In the genomic region with DNA sequence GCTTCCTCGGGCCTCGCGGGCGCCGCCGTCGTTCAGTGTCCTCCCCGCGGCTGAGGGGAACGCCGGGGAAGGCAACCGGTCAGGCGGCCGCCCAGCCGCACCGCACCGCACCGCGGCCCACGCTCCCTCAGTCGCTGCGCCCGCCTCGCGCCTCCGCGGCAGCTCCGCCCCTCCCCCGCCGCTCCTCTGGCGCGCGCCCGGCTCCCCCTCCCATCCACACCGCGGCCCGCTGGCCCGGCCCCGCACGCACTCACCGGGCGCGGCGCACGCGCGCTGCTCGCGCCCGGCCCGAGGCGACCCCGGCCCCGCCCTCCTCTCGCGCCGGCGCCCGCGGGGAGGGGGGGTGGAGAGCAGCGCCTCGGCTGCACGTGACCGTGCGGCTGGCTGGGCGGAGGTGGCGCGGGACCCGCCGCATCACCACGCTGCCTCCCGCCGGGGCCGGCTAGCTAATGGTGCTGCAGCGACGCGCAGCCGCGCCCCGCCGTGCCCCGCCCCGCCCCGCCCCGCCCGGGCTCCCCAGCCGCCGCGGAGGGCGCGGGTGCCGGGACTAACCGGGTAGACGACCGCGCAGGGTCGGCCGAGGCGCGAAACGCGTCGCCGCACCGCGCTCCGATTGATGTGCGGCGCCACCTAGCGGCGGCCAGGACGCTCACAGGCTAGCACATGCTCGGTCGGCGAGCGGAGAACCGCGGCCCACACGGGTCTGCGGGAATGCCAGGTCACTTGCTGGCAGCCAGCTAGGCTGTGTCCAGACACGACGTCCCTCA, we compare ENCODE assay signal across 8 mouse cellular contexts. TPM values are rescaled to one million over a fixed set of nuclear protein-coding genes. Genes with fewer than 3 reads are reported as not detected.
DNase-seq lines count a peak whose midpoint lies in the region; ATAC-seq and TF ChIP-seq lines count a peak whose summit lies in the region.

Gene Rev1 (minus strand): TSS at position 301 of the 767 bp plus-strand sequence.

- H3K4me2 ChIP-seq in forebrain, postnatal 0 days (ENCODE audit: low read depth): peak within 1 kb of the TSS; percentile 78
- peak within 1 kb of the TSS; percentile 63 for H3K4me2 ChIP-seq in lung, embryonic 14.5 days

- H3K9ac ChIP-seq in forebrain, postnatal 0 days: peak within 1 kb of the TSS; percentile 74
- H3K9ac ChIP-seq in lung, embryonic 14.5 days: peak within 1 kb of the TSS; percentile 91

- no peaks in the 10 kb centered on the region for H3K36me3 ChIP-seq in forebrain, postnatal 0 days (ENCODE audit: insufficient read depth)
- H3K36me3 ChIP-seq in lung, embryonic 14.5 days (ENCODE audit: insufficient read depth): no peaks in the 10 kb centered on the region

- no peaks in the 10 kb centered on the region for H3K27me3 ChIP-seq in cerebellum, adult 2 months (ENCODE audit: control insufficient read depth, insufficient read depth, low read length)
- H3K27me3 ChIP-seq in forebrain, postnatal 0 days (ENCODE audit: insufficient read depth, low read length): no peaks in the 10 kb centered on the region
- H3K27me3 ChIP-seq in lung, embryonic 14.5 days (ENCODE audit: insufficient read depth, low read length): no peaks in the 10 kb centered on the region

- WGBS in cerebellum, adult 2 months: under 1% methylated on average over 99 of the region's 122 CpGs
- 3% methylated on average over 47 of the region's 122 CpGs for WGBS in forebrain, postnatal 0 days
- under 1% methylated on average over 78 of the region's 122 CpGs for WGBS in lung, embryonic 14.5 days

- peak within 1 kb of the TSS; percentile 80 for H3K4me3 ChIP-seq in cerebellum, adult 2 months (replicated peaks; ENCODE audit: insufficient read depth, low read depth, low read length)
- H3K4me3 ChIP-seq in forebrain, postnatal 0 days (ENCODE audit: low read depth, low read length): peak within 1 kb of the TSS; percentile 83
- peak within 1 kb of the TSS; percentile 87 for H3K4me3 ChIP-seq in lung, embryonic 14.5 days (ENCODE audit: low read depth, low read length)

- H3K4me1 ChIP-seq in cerebellum, adult 2 months (ENCODE audit: control insufficient read depth, insufficient read depth, low read length): no peaks in the 10 kb centered on the region; the same call in 1 of the 2 replicates
- peaks cover 12% of the 10 kb centered on the region for H3K4me1 ChIP-seq in forebrain, postnatal 0 days (ENCODE audit: insufficient read depth)
- peaks cover 4% of the 10 kb centered on the region for H3K4me1 ChIP-seq in lung, embryonic 14.5 days (ENCODE audit: insufficient read depth)

- ATAC-seq in forebrain, postnatal 0 days: peak; percentile 94
- ATAC-seq in lung, embryonic 14.5 days (ENCODE audit: insufficient read depth): peak; percentile 93
- peak; percentile 80 for ATAC-seq in neutrophil, adult 5-6 weeks (ENCODE audit: extremely low read depth, insufficient number of reproducible peaks, low FRiP score, poor library complexity, severe bottlenecking)

- no peaks in the 10 kb centered on the region for H3K9me3 ChIP-seq in forebrain, postnatal 0 days (ENCODE audit: low read length)
- no peaks in the 10 kb centered on the region for H3K9me3 ChIP-seq in lung, embryonic 14.5 days (ENCODE audit: low read depth, low read length)

- peak; percentile 53 for DNase-seq in MEL-GATA-1-ER (ENCODE audit: extremely low read depth, low read depth)
- peak; percentile 96 to 98 for DNase-seq in cerebellum, adult 2 months
- peak; percentile 95 for DNase-seq in forebrain, postnatal 0 days
- peak; percentile 94 for DNase-seq in heart, postnatal 4 days
- DNase-seq in layer of hippocampus, adult 8-10 months (ENCODE audit: low spot score in 2 of 2): peak; percentile 87 to 93
- peak; percentile 94 for DNase-seq in lung, embryonic 14.5 days
- peak; percentile 94 for DNase-seq in testis, postnatal 14 days (ENCODE audit: low spot score)

- peak within 1 kb of the TSS; percentile 88 for H3K27ac ChIP-seq in cerebellum, adult 2 months (ENCODE audit: insufficient read depth, low read length)
- H3K27ac ChIP-seq in forebrain, postnatal 0 days (ENCODE audit: low read depth, low read length): peak within 1 kb of the TSS; percentile 90
- H3K27ac ChIP-seq in lung, embryonic 14.5 days (ENCODE audit: low read depth): peak within 1 kb of the TSS; percentile 86

- TF ChIP-seq CTCF in cerebellum, adult 2 months (IDR thresholded peaks at IDR 0.05; ENCODE audit: borderline replicate concordance, insufficient read depth, low read depth, low read length): peak; percentile 81
- peak; percentile 92 for TF ChIP-seq CTCF in forebrain, postnatal 0 days (IDR thresholded peaks at IDR 0.05; ENCODE audit: low read depth)
- peak; percentile 87 for TF ChIP-seq CTCF in lung, embryonic 14.5 days (IDR thresholded peaks at IDR 0.05; ENCODE audit: low read depth)

- TF ChIP-seq POLR2A in cerebellum, adult 2 months (IDR thresholded peaks at IDR 0.05; ENCODE audit: borderline replicate concordance, insufficient read depth, low read length): peak; percentile 58

RNA-seq across cellular contexts. Expression of gene Rev1, which starts in this region (rescaled TPM):
- 41.6 and 45.5 TPM in 2 replicates for polyA plus RNA-seq in cerebellum, adult 2 months (2012; rRNA removed)
- 34.3 and 41.3 TPM in 2 replicates for total RNA-seq in forebrain, postnatal 0 days (2014; rRNA removed)
- polyA plus RNA-seq in forebrain, postnatal 0 days (2015; fragmentation: Nextera tagmentation; extraction: Ambion mirVana): 18.2 and 25.0 TPM in 2 replicates
- 10 to 100 TPM; 24.2 to 28.5 TPM for total RNA-seq in heart, postnatal 4 days (2021)
- total RNA-seq in layer of hippocampus, adult 8-10 months (2022): 10 to 100 TPM; 39.3 to 45.4 (median 43.0) TPM
- polyA plus RNA-seq in lung, embryonic 14.5 days (2014; fragmentation: Nextera tagmentation; extraction: Ambion mirVana): 27.3 and 32.3 TPM in 2 replicates
- 36.9 and 41.4 TPM in 2 replicates for total RNA-seq in neutrophil, adult 5-6 weeks (2017)

Comparison
In these comparisons a context has a peak if more than half of its experiments do, and no peak if none do; other contexts are left out.
1. Peak in every context shown above with its lines: DNase-seq, ATAC-seq, H3K4me3 ChIP-seq and H3K27ac ChIP-seq.